9 mouse cellular contexts compared by ENCODE assay signal in the genomic region with DNA sequence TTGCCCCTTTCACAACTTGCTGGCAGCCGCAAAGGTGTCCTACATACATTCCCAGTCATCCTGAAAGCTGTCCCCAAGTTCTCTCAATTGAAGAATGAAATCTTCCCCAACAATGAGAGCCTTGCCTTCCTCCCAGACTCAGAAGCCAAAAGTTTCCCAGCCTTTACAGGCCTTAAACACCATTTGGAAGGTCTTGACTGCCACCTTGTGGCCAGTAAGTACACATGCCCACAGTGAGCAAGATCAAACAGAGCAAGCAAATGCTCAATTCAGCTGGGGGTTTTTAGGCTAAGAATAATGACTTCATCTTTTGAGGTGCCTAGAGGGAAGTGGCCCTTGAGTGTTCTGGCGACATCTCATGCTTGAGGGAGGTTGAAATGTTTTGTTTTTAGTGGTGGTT. TPM values are rescaled to one million over a fixed set of nuclear protein-coding genes. Genes with fewer than 3 reads are reported as not detected.
DNase-seq lines count a peak whose midpoint lies in the region; ATAC-seq and TF ChIP-seq lines count a peak whose summit lies in the region.
"Had no signal": no experiment of that assay in that cellular context is flagged by ENCODE, and none has a peak within 500 bp of the region (broad histone marks: within the 10 kb centered on the region; RNA-seq: fewer than 3 reads in every experiment).

No protein-coding gene starts in this region.

- H3K27ac ChIP-seq in heart, postnatal 0 days (ENCODE audit: low read depth), result no peak overlapping the region
- H3K27ac ChIP-seq in heart, embryonic 12.5 days (ENCODE audit: poor library complexity, severe bottlenecking), result no peak overlapping the region
- no peak overlapping the region for H3K27ac ChIP-seq in hindbrain, embryonic 12.5 days
- no peak overlapping the region for H3K27ac ChIP-seq in left cerebral cortex, adult 2 months
- no peak overlapping the region for H3K27ac ChIP-seq in midbrain, embryonic 12.5 days (replicated peaks)
- no peak overlapping the region for H3K27ac ChIP-seq in stomach, embryonic 15.5 days

- H3K36me3 ChIP-seq in heart, postnatal 0 days (replicated peaks; ENCODE audit: control insufficient read depth, insufficient read depth, low read length), result peaks cover 11% of the 10 kb centered on the region
- H3K36me3 ChIP-seq in heart, embryonic 12.5 days, result peaks cover 12% of the 10 kb centered on the region; the same call in 1 of the 2 replicates
- H3K36me3 ChIP-seq in hindbrain, embryonic 12.5 days, result no peaks in the 10 kb centered on the region
- H3K36me3 ChIP-seq in midbrain, embryonic 12.5 days, result no peaks in the 10 kb centered on the region
- no peaks in the 10 kb centered on the region; the same call in 1 of the 2 replicates for H3K36me3 ChIP-seq in stomach, embryonic 15.5 days

- no peak for TF ChIP-seq EP300 in heart, postnatal 0 days (IDR thresholded peaks at IDR 0.05; ENCODE audit: low read depth)

- intact Hi-C loops in left cerebral cortex, adult 2 months (cut with DNase I), result loop anchor here (2.0 kb wide), 2 partner anchors 80 to 100 kb away; no protein-coding TSS in a partner anchor

- TF ChIP-seq CTCF in heart, postnatal 0 days (IDR thresholded peaks at IDR 0.05; ENCODE audit: low read depth), result peak; percentile 95
- peak; percentile 82 for TF ChIP-seq CTCF in left cerebral cortex, adult 2 months (IDR thresholded peaks at IDR 0.05)

- H3K27me3 ChIP-seq in heart, postnatal 0 days (ENCODE audit: control insufficient read depth, insufficient read depth, low read length), result 0 out of 2 replicates have a peak, but pooled peaks cover 4% of the 10 kb centered on the region
- peaks cover 10% of the 10 kb centered on the region for H3K27me3 ChIP-seq in heart, embryonic 12.5 days (replicated peaks)
- H3K27me3 ChIP-seq in hindbrain, embryonic 12.5 days, result 0 out of 2 replicates have a peak, but pooled peaks cover 4% of the 10 kb centered on the region
- 0 out of 2 replicates have a peak, but pooled peaks cover 6% of the 10 kb centered on the region for H3K27me3 ChIP-seq in midbrain, embryonic 12.5 days
- H3K27me3 ChIP-seq in stomach, embryonic 15.5 days (replicated peaks), result no peaks in the 10 kb centered on the region

- H3K4me3 ChIP-seq in heart, postnatal 0 days (ENCODE audit: low read depth, low read length), result no peak overlapping the region
- H3K4me3 ChIP-seq in heart, embryonic 12.5 days, result no peak overlapping the region
- H3K4me3 ChIP-seq in hindbrain, embryonic 12.5 days, result no peak overlapping the region
- H3K4me3 ChIP-seq in left cerebral cortex, adult 2 months, result no peak overlapping the region
- H3K4me3 ChIP-seq in midbrain, embryonic 12.5 days, result no peak overlapping the region
- H3K4me3 ChIP-seq in stomach, embryonic 15.5 days (replicated peaks), result no peak overlapping the region
- H3K4me3 ChIP-seq: megakaryocyte, embryonic 14.5 days had no signal

- no peak overlapping the region for H3K4me2 ChIP-seq in heart, postnatal 0 days (ENCODE audit: low read depth, low read length)
- H3K4me2 ChIP-seq in heart, embryonic 12.5 days, result no peak overlapping the region
- no peak overlapping the region for H3K4me2 ChIP-seq in hindbrain, embryonic 12.5 days (replicated peaks)
- no peak overlapping the region for H3K4me2 ChIP-seq in midbrain, embryonic 12.5 days (replicated peaks)
- no peak overlapping the region for H3K4me2 ChIP-seq in stomach, embryonic 15.5 days

- no peak overlapping the region for H3K9ac ChIP-seq in heart, postnatal 0 days (replicated peaks; ENCODE audit: low read depth, low read length)
- H3K9ac ChIP-seq in heart, embryonic 12.5 days, result no peak overlapping the region
- no peak overlapping the region for H3K9ac ChIP-seq in hindbrain, embryonic 12.5 days
- H3K9ac ChIP-seq in midbrain, embryonic 12.5 days (replicated peaks), result no peak overlapping the region
- no peak overlapping the region for H3K9ac ChIP-seq in stomach, embryonic 15.5 days

- 9% methylated on average over 2 of the region's 2 CpGs for WGBS in heart, postnatal 0 days
- 21% methylated on average over 2 of the region's 2 CpGs for WGBS in heart, embryonic 12.5 days
- 12% methylated on average over 2 of the region's 2 CpGs for WGBS in hindbrain, embryonic 12.5 days
- 11% methylated on average over 2 of the region's 2 CpGs for WGBS in midbrain, embryonic 12.5 days
- WGBS in stomach, embryonic 15.5 days, result 23% methylated on average over 2 of the region's 2 CpGs

- DNase-seq in heart, postnatal 0 days (ENCODE audit: low spot score), result peak; percentile 60
- peak; percentile 85 for DNase-seq in adipocyte (ENCODE audit: low spot score)
- DNase-seq in embryo, embryonic 9.5 days (ENCODE audit: extremely low spot score), result peak; percentile 49
- DNase-seq in left cerebral cortex, adult 2 months (ENCODE audit: extremely low spot score in 1 of 2, low spot score in 2 of 2), result peak; percentile 30 to 38

- no peaks in the 10 kb centered on the region for H3K9me3 ChIP-seq in heart, postnatal 0 days (replicated peaks; ENCODE audit: control insufficient read depth, low read length)
- no peaks in the 10 kb centered on the region for H3K9me3 ChIP-seq in heart, embryonic 12.5 days (replicated peaks)
- H3K9me3 ChIP-seq in hindbrain, embryonic 12.5 days (replicated peaks), result no peaks in the 10 kb centered on the region
- no peaks in the 10 kb centered on the region for H3K9me3 ChIP-seq in midbrain, embryonic 12.5 days
- H3K9me3 ChIP-seq in stomach, embryonic 15.5 days, result no peaks in the 10 kb centered on the region
- H3K9me3 ChIP-seq: megakaryocyte, embryonic 14.5 days had no signal

- H3K4me1 ChIP-seq in heart, postnatal 0 days (ENCODE audit: control insufficient read depth, insufficient read depth), result no peaks in the 10 kb centered on the region
- H3K4me1 ChIP-seq in heart, embryonic 12.5 days (replicated peaks), result 0 out of 2 replicates have a peak, but pooled peaks cover 2% of the 10 kb centered on the region
- H3K4me1 ChIP-seq in hindbrain, embryonic 12.5 days, result peaks cover 14% of the 10 kb centered on the region
- H3K4me1 ChIP-seq in midbrain, embryonic 12.5 days, result peaks cover 16% of the 10 kb centered on the region
- no peaks in the 10 kb centered on the region for H3K4me1 ChIP-seq in stomach, embryonic 15.5 days

- no peak for ATAC-seq in heart, postnatal 0 days (ENCODE audit: insufficient read depth, low read depth)
- ATAC-seq in heart, embryonic 12.5 days (ENCODE audit: insufficient number of reproducible peaks, low FRiP score), result no peak
- peak; percentile 56 for ATAC-seq in hindbrain, embryonic 12.5 days (ENCODE audit: low FRiP score)
- ATAC-seq in midbrain, embryonic 12.5 days (ENCODE audit: low FRiP score, low read depth), result peak; percentile 53; the same call in 1 of the 2 replicates
- 0 out of 2 replicates have a peak, but pooled peaks have one; percentile 35 for ATAC-seq in stomach, embryonic 15.5 days (ENCODE audit: insufficient read depth, low FRiP score, low read depth)

RNA-seq across cellular contexts. Expression of a gene that starts 42.2 kb away (rescaled TPM):
- total RNA-seq in heart, postnatal 0 days (2014; rRNA removed; ENCODE audit: low replicate concordance), result 13.9 and 40.0 TPM in 2 replicates
- 6.6 and 7.0 TPM in 2 replicates for polyA plus RNA-seq in heart, postnatal 0 days (2015; fragmentation: Nextera tagmentation; extraction: Ambion mirVana)
- 15.1 and 17.1 TPM in 2 replicates for polyA plus RNA-seq in heart, embryonic 12.5 days (2016; fragmentation: Nextera tagmentation; extraction: Ambion mirVana)
- polyA plus RNA-seq in hindbrain, embryonic 12.5 days (2016; fragmentation: Nextera tagmentation; extraction: Ambion mirVana), result 12.2 and 12.6 TPM in 2 replicates
- total RNA-seq in left cerebral cortex, adult 2 months (2021), result 10 to 100 TPM; 30.2 to 31.2 TPM
- polyA plus RNA-seq in midbrain, embryonic 12.5 days (2016; fragmentation: Nextera tagmentation; extraction: Ambion mirVana), result 9.6 and 10.7 TPM in 2 replicates
- polyA plus RNA-seq in stomach, embryonic 15.5 days (2015; fragmentation: Nextera tagmentation; extraction: Ambion mirVana), result 10.8 and 12.2 TPM in 2 replicates

RNA-seq across cellular contexts. Expression of a gene that starts 46.6 kb away (rescaled TPM):
- total RNA-seq in heart, postnatal 0 days (2014; rRNA removed; ENCODE audit: low replicate concordance), result 0.89 TPM in 1 of 2 replicates, not detected in the other
- not detected in 2 replicates for polyA plus RNA-seq in heart, postnatal 0 days (2015; fragmentation: Nextera tagmentation; extraction: Ambion mirVana)
- polyA plus RNA-seq in heart, embryonic 12.5 days (2016; fragmentation: Nextera tagmentation; extraction: Ambion mirVana), result 0.08 TPM in 1 of 2 replicates, not detected in the other
- polyA plus RNA-seq in hindbrain, embryonic 12.5 days (2016; fragmentation: Nextera tagmentation; extraction: Ambion mirVana), result 2.2 and 3.4 TPM in 2 replicates
- under 1 TPM; 0.16 to 0.54 TPM for total RNA-seq in left cerebral cortex, adult 2 months (2021)
- polyA plus RNA-seq in midbrain, embryonic 12.5 days (2016; fragmentation: Nextera tagmentation; extraction: Ambion mirVana), result 6.0 and 8.7 TPM in 2 replicates
- 0.05 TPM in 1 of 2 replicates, not detected in the other for polyA plus RNA-seq in stomach, embryonic 15.5 days (2015; fragmentation: Nextera tagmentation; extraction: Ambion mirVana)

Comparison
In these comparisons a context has a peak if more than half of its experiments do, and no peak if none do; other contexts are left out.
1. ATAC-seq: peak in hindbrain, embryonic 12.5 days (single experiment), midbrain, embryonic 12.5 days (single experiment) and stomach, embryonic 15.5 days (single experiment); none in heart, postnatal 0 days (single experiment) and heart, embryonic 12.5 days (single experiment).
2. DNase-seq: peak in every context shown above with its lines; median percentile 85 in adipocyte; 60 in heart, postnatal 0 days; 49 in embryo, embryonic 9.5 days; 34 in left cerebral cortex, adult 2 months.